Mouse (Mus musculus): ENCODE results near the gene 4931406P16Rik. TPM values are rescaled to one million over a fixed set of nuclear protein-coding genes. Genes with fewer than 3 reads are reported as not detected.

The 4931406P16Rik gene
- total and polyA plus RNA-seq, 3 experiments: 23.5 to 45.7 (median 25.5) TPM

- H3K9me3 ChIP-seq (replicated peaks): no peaks in the 10 kb centered on the region
- ATAC-seq (ENCODE audit: extremely low read depth, insufficient number of reproducible peaks, low FRiP score, poor library complexity, severe bottlenecking): no peak
- TF ChIP-seq CTCF (IDR thresholded peaks at IDR 0.05; ENCODE audit: low read depth, low read length) (no peak), TAL1 (conservative IDR thresholded peaks at IDR 0.05; ENCODE audit: low read depth, low read length) (no peak), GATA2 (IDR thresholded peaks at IDR 0.05; ENCODE audit: borderline replicate concordance, low read depth, low read length) (no peak), POLR2AphosphoS5 (IDR thresholded peaks at IDR 0.05; ENCODE audit: insufficient replicate concordance, low read depth, low read length) (no peak)
- H3K27me3 ChIP-seq (ENCODE audit: insufficient read depth, low read length): no peaks in the 10 kb centered on the region
- no peak overlapping the region for H3K4me3 ChIP-seq (ENCODE audit: low read depth, low read length)
- peaks cover 50% of the 10 kb centered on the region for H3K36me3 ChIP-seq (replicated peaks)
- H3K4me1 ChIP-seq (ENCODE audit: insufficient read depth, low read depth, low read length): peaks cover 51% of the 10 kb centered on the region
- no peak for DNase-seq (ENCODE audit: low spot score)
Measured at GRCm38 (mm10) chr7:34235602-34236001, 77.7 kb downstream of the 4931406P16Rik start.

- ATAC-seq (ENCODE audit: extremely low read depth, insufficient number of reproducible peaks, low FRiP score, poor library complexity, severe bottlenecking) (no peak), DNase-seq (ENCODE audit: low spot score) (no peak)
- no peak for TF ChIP-seq POLR2AphosphoS5 (IDR thresholded peaks at IDR 0.05; ENCODE audit: insufficient replicate concordance, low read depth, low read length)
- TF ChIP-seq TAL1 (conservative IDR thresholded peaks at IDR 0.05; ENCODE audit: low read depth, low read length): no peak
- TF ChIP-seq GATA1 (IDR thresholded peaks at IDR 0.05; ENCODE audit: borderline replicate concordance, low read length): no peak
- TF ChIP-seq GATA2 (IDR thresholded peaks at IDR 0.05; ENCODE audit: borderline replicate concordance, low read depth, low read length): no peak
- TF ChIP-seq CTCF (IDR thresholded peaks at IDR 0.05; ENCODE audit: low read depth, low read length): no peak
- no peaks in the 10 kb centered on the region for H3K9me3 ChIP-seq (replicated peaks)
- H3K4me1 ChIP-seq (ENCODE audit: insufficient read depth, low read depth, low read length): peaks cover 53% of the 10 kb centered on the region
- peak overlapping the region; percentile 72 for H3K4me3 ChIP-seq (ENCODE audit: low read depth, low read length)
- peaks cover 42% of the 10 kb centered on the region for H3K36me3 ChIP-seq (replicated peaks)
- H3K27me3 ChIP-seq (ENCODE audit: insufficient read depth, low read length): no peaks in the 10 kb centered on the region
Measured at GRCm38 (mm10) chr7:34234610-34235561, 78.5 kb downstream of the 4931406P16Rik start.

- no peak for TF ChIP-seq GATA1 (IDR thresholded peaks at IDR 0.05; ENCODE audit: borderline replicate concordance, low read length)
- Histone ChIP-seq H3K4me3 (ENCODE audit: low read depth, low read length) (peak overlapping the region; percentile 72), H3K36me3 (replicated peaks) (peaks cover 40% of the 10 kb centered on the region), H3K9me3 (replicated peaks) (no peaks in the 10 kb centered on the region), H3K27me3 (ENCODE audit: insufficient read depth, low read length) (no peaks in the 10 kb centered on the region), H3K4me1 (ENCODE audit: insufficient read depth, low read depth, low read length) (peaks cover 59% of the 10 kb centered on the region)
- DNase-seq (ENCODE audit: low spot score) (peak; percentile 92), ATAC-seq (ENCODE audit: extremely low read depth, insufficient number of reproducible peaks, low FRiP score, poor library complexity, severe bottlenecking) (peak; percentile 72)
Measured at GRCm38 (mm10) chr7:34233909-34234609, 79.3 kb downstream of the 4931406P16Rik start.

GRCm38 (mm10) chr7:34232785-34233725, 80.3 kb downstream of the 4931406P16Rik start:
- Histone ChIP-seq H3K36me3 (replicated peaks) (peaks cover 40% of the 10 kb centered on the region), H3K4me3 (ENCODE audit: low read depth, low read length) (peak overlapping the region; percentile 72), H3K4me1 (ENCODE audit: insufficient read depth, low read depth, low read length) (peaks cover 67% of the 10 kb centered on the region), H3K27me3 (ENCODE audit: insufficient read depth, low read length) (no peaks in the 10 kb centered on the region), H3K9me3 (replicated peaks) (no peaks in the 10 kb centered on the region)
- no peak for ATAC-seq (ENCODE audit: extremely low read depth, insufficient number of reproducible peaks, low FRiP score, poor library complexity, severe bottlenecking)
- TF ChIP-seq CTCF (IDR thresholded peaks at IDR 0.05; ENCODE audit: low read depth, low read length) (no peak), GATA2 (IDR thresholded peaks at IDR 0.05; ENCODE audit: borderline replicate concordance, low read depth, low read length) (no peak), TAL1 (conservative IDR thresholded peaks at IDR 0.05; ENCODE audit: low read depth, low read length) (no peak), POLR2AphosphoS5 (IDR thresholded peaks at IDR 0.05; ENCODE audit: insufficient replicate concordance, low read depth, low read length) (no peak), GATA1 (IDR thresholded peaks at IDR 0.05; ENCODE audit: borderline replicate concordance, low read length) (no peak)
- no peak for DNase-seq (ENCODE audit: low spot score)

DNA sequence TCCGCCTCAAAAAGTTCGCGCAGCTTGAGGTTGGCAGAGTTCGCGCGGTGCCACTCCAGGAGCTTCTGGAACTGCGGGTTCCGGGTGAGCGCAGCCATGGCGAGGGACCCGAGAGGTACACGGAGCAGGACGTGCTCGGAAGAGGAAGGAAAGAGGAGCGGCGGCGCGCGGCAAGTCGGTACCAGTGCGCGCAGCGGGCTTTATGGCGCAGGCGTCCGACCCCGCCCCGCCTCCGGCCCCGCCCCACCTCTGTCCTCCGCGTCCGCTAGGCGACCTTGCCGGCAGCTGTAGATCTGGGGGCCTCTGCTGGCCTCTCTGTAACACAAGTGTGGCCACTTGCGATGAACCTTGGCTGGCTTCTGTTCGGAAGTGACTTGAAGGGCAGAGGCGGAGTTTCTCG, 83.2 kb downstream of the 4931406P16Rik start, which contains the start of gene Gpi1:
Gpi1 (minus strand) TSS at position 221 of the 400 bp plus-strand sequence.
- TF ChIP-seq POLR2AphosphoS5 (IDR thresholded peaks at IDR 0.05; ENCODE audit: insufficient replicate concordance, low read depth, low read length) (no peak), CTCF (IDR thresholded peaks at IDR 0.05; ENCODE audit: low read depth, low read length) (no peak), GATA2 (IDR thresholded peaks at IDR 0.05; ENCODE audit: borderline replicate concordance, low read depth, low read length) (no peak), GATA1 (IDR thresholded peaks at IDR 0.05; ENCODE audit: borderline replicate concordance, low read length) (no peak), TAL1 (conservative IDR thresholded peaks at IDR 0.05; ENCODE audit: low read depth, low read length) (no peak)
- Histone ChIP-seq H3K27me3 (ENCODE audit: insufficient read depth, low read length) (no peaks in the 10 kb centered on the region), H3K9me3 (replicated peaks) (no peaks in the 10 kb centered on the region), H3K36me3 (replicated peaks) (peaks cover 47% of the 10 kb centered on the region), H3K4me3 (ENCODE audit: low read depth, low read length) (peak within 1 kb of the TSS; percentile 88), H3K4me1 (ENCODE audit: insufficient read depth, low read depth, low read length) (peaks cover 84% of the 10 kb centered on the region)
- ATAC-seq (ENCODE audit: extremely low read depth, insufficient number of reproducible peaks, low FRiP score, poor library complexity, severe bottlenecking): peak; percentile 66
- DNase-seq (ENCODE audit: low spot score): peak; percentile 84
